Mouse (Mus musculus) midbrain, postnatal 0 days (tissue): ENCODE results near the gene Zfp286. TPM values are rescaled to one million over a fixed set of nuclear protein-coding genes. Genes with fewer than 3 reads are reported as not detected.
A peak's percentile ranks its signal among the peaks of the same experiment; 100 is the strongest.

Experiments used
- ATAC-seq: fragments of 200-750 bp; cut with Nextera tagmentation; 2 replicates; pipeline ENCODE4 v1.8.0; 2017; ENCODE audit warnings: moderate number of reproducible peaks, mild to moderate bottlenecking, moderate TSS enrichment, moderate library complexity; ENCODE audit not compliant: low FRiP score
- DNase-seq: peaks from one replicate; pipeline ENCODE4 v3.0.0-alpha.2; 2015; ENCODE audit warnings: low spot score
- H3K27ac ChIP-seq: fragments of 300-500 bp; sonication (generic); 2 replicates; pipeline ENCODE4 v1.5.1; 2014; ENCODE audit warnings: low read depth, mild to moderate bottlenecking, low read length, mixed read lengths
- H3K27me3 ChIP-seq: fragments of 300-500 bp; sonication (generic); 2 replicates; pipeline ENCODE4 v1.6.1; 2014; ENCODE audit warnings: low read length, control low read depth, mixed read lengths; ENCODE audit not compliant: insufficient read depth
- H3K36me3 ChIP-seq: fragments of 300-500 bp; sonication (generic); 2 replicates; pipeline ENCODE4 v1.6.1; 2014; ENCODE audit warnings: low read length, control low read depth, mixed read lengths; ENCODE audit not compliant: insufficient read depth
- H3K4me1 ChIP-seq: fragments of 300-500 bp; sonication (generic); 2 replicates; pipeline ENCODE4 v1.6.1; 2014; ENCODE audit warnings: mild to moderate bottlenecking, control low read depth, antibody characterized with exemption, low read length, mixed read lengths; ENCODE audit not compliant: insufficient read depth
- H3K4me2 ChIP-seq: fragments of 300-500 bp; sonication (generic); 2 replicates; pipeline ENCODE4 v1.6.1; 2014; ENCODE audit warnings: low read depth, mild to moderate bottlenecking, low read length, mixed read lengths; ENCODE audit not compliant: poor library complexity, severe bottlenecking
- H3K4me3 ChIP-seq: fragments of 300-500 bp; sonication (generic); 2 replicates; pipeline ENCODE4 v1.5.1; 2014; ENCODE audit warnings: low read depth, mild to moderate bottlenecking, low read length, moderate library complexity
- H3K9ac ChIP-seq: fragments of 300-500 bp; sonication (generic); replicated peaks from 2 replicates; pipeline ENCODE4 v1.6.1; 2014; ENCODE audit warnings: mild to moderate bottlenecking, low read length, moderate library complexity, mixed read lengths; ENCODE audit not compliant: poor library complexity, severe bottlenecking
- H3K9me3 ChIP-seq: fragments of 300-500 bp; sonication (generic); 2 replicates; pipeline ENCODE4 v1.6.1; 2016; ENCODE audit warnings: low read length, control low read depth
- CTCF ChIP-seq: IDR thresholded peaks from 2 replicates; pipeline ENCODE4 v1.5.1; 2016; ENCODE audit warnings: antibody characterized with exemption, mild to moderate bottlenecking
- WGBS: fragments of 180-500 bp; shearing (Covaris S2); extraction: QIAGEN DNeasy Blood & Tissue Kit; methylation state at CpG from one replicate; pipeline ENCODE4 v1.1.7; 2014; 5-methylcytosine and 5-hydroxymethylcytosine counted together
- polyA plus RNA-seq: library from polyadenylated mRNA; unstranded; fragments of >200 nt; fragmentation: Nextera tagmentation; extraction: Ambion mirVana; gene quantifications from 2 replicates; pipeline ENCODE4 v1.2.1, GENCODE M21; 2015
- total RNA-seq: library from RNA; depleted of rRNA; stranded (reverse); fragments of >200 nt; gene quantifications from 2 replicates; pipeline ENCODE4 v1.2.3, GENCODE M21; 2014; rRNA removed

Gene Zfp286
- total RNA-seq (20.1 and 25.0 TPM in 2 replicates), polyA plus RNA-seq (15.6 and 16.9 TPM in 2 replicates)

DNA sequence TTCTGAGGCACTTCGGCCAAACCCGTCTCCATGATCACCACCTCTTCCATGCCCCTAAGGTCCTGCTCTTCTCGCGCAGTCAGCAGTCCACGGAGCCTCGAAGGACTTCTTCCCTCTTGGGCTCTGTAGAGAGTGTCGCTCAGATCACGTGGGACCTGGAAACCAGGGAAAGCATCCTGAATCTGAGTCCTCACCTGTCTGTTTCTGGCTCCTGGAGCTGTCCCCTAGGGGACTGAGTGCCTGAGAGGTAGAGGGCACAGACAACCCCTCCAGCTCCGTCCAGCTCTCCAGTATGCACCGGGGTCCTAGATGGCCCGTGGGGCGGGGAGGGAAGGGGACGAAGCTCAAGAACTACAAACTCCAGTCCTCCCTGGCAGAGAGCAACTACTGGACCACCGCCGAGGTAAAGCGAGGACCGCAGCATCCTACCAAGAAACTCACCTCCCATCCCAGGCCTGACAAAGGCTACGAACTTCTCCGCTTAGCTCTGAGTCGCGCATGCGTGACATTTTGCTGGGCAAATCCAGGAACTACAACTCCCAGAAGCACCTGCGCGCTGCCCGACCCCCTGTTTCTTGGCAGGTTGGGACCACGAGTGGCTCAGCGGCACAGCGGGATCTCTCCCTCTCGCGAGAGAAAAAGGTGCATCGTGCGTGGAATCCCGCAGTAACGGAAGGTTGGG, at the start of gene Zfp286:
Zfp286 (minus strand) TSS at position 528 of the 682 bp plus-strand sequence.
- peak; percentile 95 for ATAC-seq
- peaks cover 11% of the 10 kb centered on the region for H3K36me3 ChIP-seq
- peak; percentile 98 for DNase-seq
- no peaks in the 10 kb centered on the region for H3K4me1 ChIP-seq
- peak within 1 kb of the TSS; percentile 95 for H3K4me2 ChIP-seq
- 4% methylated on average over 34 of the region's 34 CpGs for WGBS
- H3K27me3 ChIP-seq: no peaks in the 10 kb centered on the region
- H3K9ac ChIP-seq: peak within 1 kb of the TSS; percentile 69
- H3K4me3 ChIP-seq: peak within 1 kb of the TSS; percentile 56
- H3K9me3 ChIP-seq: no peaks in the 10 kb centered on the region
- TF ChIP-seq CTCF: 0 out of 2 replicates have a peak, but pooled peaks have one; percentile 2
- peak within 1 kb of the TSS; percentile 82 for H3K27ac ChIP-seq

GRCm38 (mm10) chr11:62831906-62832305, 42.6 kb upstream of the Zfp286 start:
- Histone ChIP-seq H3K9me3 (no peaks in the 10 kb centered on the region), H3K9ac (no peak overlapping the region), H3K27ac (no peak overlapping the region), H3K27me3 (no peaks in the 10 kb centered on the region), H3K4me1 (no peaks in the 10 kb centered on the region), H3K4me2 (no peak overlapping the region), H3K4me3 (no peak overlapping the region), H3K36me3 (no peaks in the 10 kb centered on the region)
- ATAC-seq (no peak), DNase-seq (no peak)
- TF ChIP-seq CTCF: no peak

DNA sequence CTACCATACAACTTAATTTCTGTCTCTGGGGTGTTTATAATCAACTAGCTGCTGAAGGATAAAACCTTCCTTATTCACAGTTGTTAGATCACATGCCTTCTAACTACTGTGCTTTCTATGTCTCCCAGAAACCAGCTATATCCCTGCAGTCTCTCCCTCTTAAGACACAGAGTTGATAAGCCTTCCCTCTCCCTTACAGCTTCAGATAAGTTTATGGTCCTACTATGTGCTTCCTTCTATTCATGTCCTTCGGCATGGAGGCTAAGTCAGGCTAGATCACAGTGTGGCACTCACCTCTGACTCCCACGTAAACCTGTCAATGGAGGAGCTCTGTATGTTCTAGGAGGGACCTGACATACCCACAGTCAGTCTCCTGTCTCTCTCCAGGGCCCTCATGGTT, 41.1 kb upstream of the Zfp286 start:
- no peak overlapping the region for H3K9ac ChIP-seq
- H3K4me1 ChIP-seq: no peaks in the 10 kb centered on the region
- H3K27me3 ChIP-seq: no peaks in the 10 kb centered on the region
- H3K9me3 ChIP-seq: no peaks in the 10 kb centered on the region
- no peaks in the 10 kb centered on the region for H3K36me3 ChIP-seq
- H3K27ac ChIP-seq: no peak overlapping the region
- no peak overlapping the region for H3K4me3 ChIP-seq
- no peak for DNase-seq
- no peak overlapping the region for H3K4me2 ChIP-seq
- no peak for ATAC-seq
- WGBS: 80% methylated on average over 2 of the region's 2 CpGs
- no peak for TF ChIP-seq CTCF

- WGBS: 91% methylated on average over 3 of the region's 3 CpGs
- no peaks in the 10 kb centered on the region for H3K27me3 ChIP-seq
- no peak for DNase-seq
These were observed 38.6 kb upstream of the Zfp286 start for GRCm38 (mm10) chr11:62827911-62828310.

GRCm38 (mm10) chr11:62827135-62827534, 37.9 kb upstream of the Zfp286 start:
- ATAC-seq: no peak
- 90% methylated on average over 4 of the region's 4 CpGs for WGBS
- TF ChIP-seq CTCF: no peak
- Histone ChIP-seq H3K4me1 (no peaks in the 10 kb centered on the region), H3K27ac (no peak overlapping the region), H3K27me3 (no peaks in the 10 kb centered on the region), H3K4me2 (no peak overlapping the region), H3K4me3 (no peak overlapping the region), H3K36me3 (no peaks in the 10 kb centered on the region), H3K9me3 (no peaks in the 10 kb centered on the region), H3K9ac (no peak overlapping the region)
- DNase-seq: no peak

More at GRCm38 (mm10) chr11:62827911-62828310, 38.6 kb upstream of the Zfp286 start:
- no peak for ATAC-seq
- no peak overlapping the region for H3K27ac ChIP-seq
- no peak overlapping the region for H3K9ac ChIP-seq
- H3K4me3 ChIP-seq: no peak overlapping the region
- no peaks in the 10 kb centered on the region for H3K9me3 ChIP-seq
- no peaks in the 10 kb centered on the region for H3K4me1 ChIP-seq
- H3K36me3 ChIP-seq: no peaks in the 10 kb centered on the region
- no peak overlapping the region for H3K4me2 ChIP-seq
- no peak for TF ChIP-seq CTCF

- Histone ChIP-seq H3K27me3 (no peaks in the 10 kb centered on the region), H3K27ac (no peak overlapping the region), H3K9ac (no peak overlapping the region), H3K4me2 (no peak overlapping the region), H3K4me3 (no peak overlapping the region), H3K9me3 (no peaks in the 10 kb centered on the region), H3K4me1 (no peaks in the 10 kb centered on the region), H3K36me3 (no peaks in the 10 kb centered on the region)
- ATAC-seq: no peak
- DNase-seq: no peak
- TF ChIP-seq CTCF: no peak
- WGBS: 77% methylated on average over 6 of the region's 6 CpGs
These were observed 37.0 kb upstream of the Zfp286 start for GRCm38 (mm10) chr11:62826106-62826733.
